Mouse (Mus musculus): Measurements from ENCODE around the gene Ccndbp1.

DNA sequence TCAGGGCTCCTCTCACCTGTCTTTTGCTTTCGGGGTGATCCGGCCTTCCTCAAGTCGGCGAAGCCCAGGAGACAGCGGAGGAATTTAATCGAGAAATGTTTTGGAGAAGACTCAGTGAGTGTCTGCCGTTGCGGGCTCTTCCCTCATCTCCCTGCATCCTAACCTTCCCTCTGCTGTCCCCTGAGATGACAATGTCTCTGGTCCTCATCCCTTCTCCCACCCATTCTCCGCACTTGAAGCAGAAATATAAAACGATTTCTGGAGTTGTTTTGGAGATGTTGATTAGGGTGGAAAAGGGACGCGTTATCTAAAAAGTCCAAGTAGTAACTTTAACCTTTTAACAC is 433 bp downstream of the Ccndbp1 start:
- no peak for TF ChIP-seq GATA1 (IDR thresholded peaks at IDR 0.05; ENCODE audit: borderline replicate concordance, low read length)
- no peak for TF ChIP-seq FLI1 (IDR thresholded peaks at IDR 0.05; ENCODE audit: low read length)
